Mouse (Mus musculus) embryonic facial prominence, embryonic 15.5 days (tissue): ENCODE data around the gene Plk1. TPM values are rescaled to one million over a fixed set of nuclear protein-coding genes. Genes with fewer than 3 reads are reported as not detected.
A peak's percentile ranks its signal among the peaks of the same experiment; 100 is the strongest.

Experiments
- ATAC-seq: fragments of 200-750 bp; cut with Nextera tagmentation; 2 replicates; pipeline ENCODE4 v1.8.0; 2017; ENCODE audit warnings: low read depth, moderate TSS enrichment; ENCODE audit not compliant: insufficient number of reproducible peaks, low FRiP score, low TSS enrichment
- H3K27ac ChIP-seq: fragments of 300-500 bp; sonication (generic); replicated peaks from 2 replicates; pipeline ENCODE4 v1.5.1; 2015; ENCODE audit warnings: mild to moderate bottlenecking, inconsistent platforms
- H3K27me3 ChIP-seq: fragments of 300-500 bp; sonication (generic); 2 replicates; pipeline ENCODE4 v1.6.1; 2015; ENCODE audit warnings: inconsistent platforms
- H3K36me3 ChIP-seq: fragments of 300-500 bp; sonication (generic); 2 replicates; pipeline ENCODE4 v1.6.1; 2015; ENCODE audit warnings: mild to moderate bottlenecking, inconsistent platforms
- H3K4me1 ChIP-seq: fragments of 300-500 bp; sonication (generic); 2 replicates; pipeline ENCODE4 v1.6.1; 2015; ENCODE audit warnings: inconsistent platforms
- H3K4me2 ChIP-seq: fragments of 300-500 bp; sonication (generic); replicated peaks from 2 replicates; pipeline ENCODE4 v1.6.1; 2015; ENCODE audit warnings: mild to moderate bottlenecking, inconsistent platforms
- H3K4me3 ChIP-seq: fragments of 300-500 bp; sonication (generic); replicated peaks from 2 replicates; pipeline ENCODE4 v1.5.1; 2015; ENCODE audit warnings: mild to moderate bottlenecking, inconsistent platforms
- H3K9ac ChIP-seq: fragments of 300-500 bp; sonication (generic); 2 replicates; pipeline ENCODE4 v1.6.1; 2015; ENCODE audit warnings: inconsistent platforms
- H3K9me3 ChIP-seq: fragments of 300-500 bp; sonication (generic); replicated peaks from 2 replicates; pipeline ENCODE4 v1.6.1; 2016; ENCODE audit warnings: inconsistent platforms
- WGBS: fragments of 180-500 bp; shearing (Covaris S2); methylation state at CpG from one replicate; pipeline ENCODE4 v1.1.7; 2015; 5-methylcytosine and 5-hydroxymethylcytosine counted together
- polyA plus RNA-seq: library from polyadenylated mRNA; unstranded; fragments of >200 nt; fragmentation: Nextera tagmentation; extraction: Ambion mirVana; gene quantifications from 2 replicates; pipeline ENCODE4 v1.2.1, GENCODE M21; 2015

Plk1 gene
- polyA plus RNA-seq, 1 experiment from 2014 or later = 87.2 TPM

GRCm38 (mm10) chr7:122193919-122194318, 34.7 kb downstream of the Plk1 start:
- Histone ChIP-seq H3K4me2 (no peak overlapping the region), H3K27ac (no peak overlapping the region), H3K9ac (no peak overlapping the region), H3K36me3 (no peaks in the 10 kb centered on the region), H3K27me3 (no peaks in the 10 kb centered on the region), H3K4me1 (no peaks in the 10 kb centered on the region), H3K4me3 (no peak overlapping the region), H3K9me3 (no peaks in the 10 kb centered on the region)
- no peak for ATAC-seq

GRCm38 (mm10) chr7:122196771-122197170, 37.5 kb downstream of the Plk1 start:
- Histone ChIP-seq H3K4me2 (no peak overlapping the region), H3K36me3 (no peaks in the 10 kb centered on the region), H3K27ac (no peak overlapping the region), H3K27me3 (no peaks in the 10 kb centered on the region), H3K4me1 (no peaks in the 10 kb centered on the region), H3K9ac (no peak overlapping the region), H3K4me3 (no peak overlapping the region), H3K9me3 (no peaks in the 10 kb centered on the region)
- no peak for ATAC-seq
- WGBS = 86% methylated on average over 9 of the region's 9 CpGs

GRCm38 (mm10) chr7:122197306-122197705, 38.1 kb downstream of the Plk1 start:
- ATAC-seq = no peak
- no peak overlapping the region for H3K9ac ChIP-seq
- 28% methylated on average over 4 of the region's 4 CpGs for WGBS
- no peaks in the 10 kb centered on the region for H3K4me1 ChIP-seq
- no peaks in the 10 kb centered on the region for H3K27me3 ChIP-seq
- no peak overlapping the region for H3K27ac ChIP-seq
- no peak overlapping the region for H3K4me2 ChIP-seq
- H3K4me3 ChIP-seq = no peak overlapping the region
- no peaks in the 10 kb centered on the region for H3K9me3 ChIP-seq
- no peaks in the 10 kb centered on the region for H3K36me3 ChIP-seq

GRCm38 (mm10) chr7:122199296-122199695, 40.1 kb downstream of the Plk1 start:
- Histone ChIP-seq H3K4me3 (no peak overlapping the region), H3K4me2 (no peak overlapping the region), H3K4me1 (no peaks in the 10 kb centered on the region), H3K9me3 (no peaks in the 10 kb centered on the region), H3K27me3 (no peaks in the 10 kb centered on the region), H3K27ac (no peak overlapping the region), H3K36me3 (no peaks in the 10 kb centered on the region), H3K9ac (no peak overlapping the region)
- WGBS = 28% methylated on average over 5 of the region's 5 CpGs
- no peak for ATAC-seq

GRCm38 (mm10) chr7:122203936-122204335, 44.7 kb downstream of the Plk1 start:
- no peak for ATAC-seq
- H3K4me3 ChIP-seq = no peak overlapping the region
- 37% methylated on average over 2 of the region's 2 CpGs for WGBS

GRCm38 (mm10) chr7:122206121-122206520, 46.9 kb downstream of the Plk1 start:
- H3K27me3 ChIP-seq = no peaks in the 10 kb centered on the region
- H3K9ac ChIP-seq = no peak overlapping the region
- H3K9me3 ChIP-seq = no peaks in the 10 kb centered on the region
- no peaks in the 10 kb centered on the region for H3K4me1 ChIP-seq
- ATAC-seq = no peak
- no peak overlapping the region for H3K4me3 ChIP-seq
- no peak overlapping the region for H3K4me2 ChIP-seq
- no peaks in the 10 kb centered on the region for H3K36me3 ChIP-seq
- 74% methylated on average over 2 of the region's 2 CpGs for WGBS
- no peak overlapping the region for H3K27ac ChIP-seq

More at GRCm38 (mm10) chr7:122203936-122204335, 44.7 kb downstream of the Plk1 start:
- Histone ChIP-seq H3K27ac (no peak overlapping the region), H3K4me2 (no peak overlapping the region), H3K4me1 (no peaks in the 10 kb centered on the region), H3K36me3 (no peaks in the 10 kb centered on the region), H3K9ac (no peak overlapping the region), H3K27me3 (no peaks in the 10 kb centered on the region), H3K9me3 (no peaks in the 10 kb centered on the region)

- H3K4me1 ChIP-seq = no peaks in the 10 kb centered on the region
- WGBS = 51% methylated on average over 7 of the region's 7 CpGs
- no peaks in the 10 kb centered on the region for H3K9me3 ChIP-seq
- H3K4me3 ChIP-seq = no peak overlapping the region
- no peak overlapping the region for H3K4me2 ChIP-seq
- no peaks in the 10 kb centered on the region for H3K27me3 ChIP-seq
- no peak overlapping the region for H3K27ac ChIP-seq
- H3K36me3 ChIP-seq = no peaks in the 10 kb centered on the region
- no peak for ATAC-seq
- H3K9ac ChIP-seq = no peak overlapping the region
These were observed 49.2 kb downstream of the Plk1 start for GRCm38 (mm10) chr7:122208276-122209021.

- H3K4me1 ChIP-seq = no peaks in the 10 kb centered on the region
- whole genome bisulfite sequencing = 20% methylated on average over 20 of the region's 20 CpGs
- no peaks in the 10 kb centered on the region for H3K9me3 ChIP-seq
- H3K4me3 ChIP-seq = peak within 1 kb of the TSS; percentile 21; the same call in 1 of the 2 replicates
- peak within 1 kb of the TSS; percentile 40 for H3K4me2 ChIP-seq
- H3K9ac ChIP-seq = no peak within 1 kb of the TSS
- H3K36me3 ChIP-seq = no peaks in the 10 kb centered on the region
- ATAC-seq = 0 out of 2 replicates have a peak, but pooled peaks have one; percentile 34
- peaks cover 15% of the 10 kb centered on the region; the same call in 1 of the 2 replicates for H3K27me3 ChIP-seq
- H3K27ac ChIP-seq = no peak within 1 kb of the TSS
These were observed 60.1 kb downstream of the Plk1 start, which contains the start of gene Chp2 for GRCm38 (mm10) chr7:122219315-122219801. Gene Chp2 (plus strand): TSS chr7:122219496.

Other genes with a start within 250 kb of the Plk1 start
- gene Cog7, start 177.7 kb upstream of the Plk1 start, polyA plus RNA-seq = 24.4 and 24.8 TPM in 2 replicates
- gene Gga2, start 138.2 kb upstream of the Plk1 start, polyA plus RNA-seq = 87.9 and 95.4 TPM in 2 replicates
- 61.6 and 63.0 TPM in 2 replicates for gene Ubfd1, start 92.3 kb upstream of the Plk1 start, polyA plus RNA-seq
- gene Ears2, start 92.2 kb upstream of the Plk1 start, polyA plus RNA-seq = 15.2 and 16.1 TPM in 2 replicates
- 559 TPM in 2 replicates for gene Ndufab1, start 57.6 kb upstream of the Plk1 start, polyA plus RNA-seq
- 9.2 and 12.4 TPM in 2 replicates for gene Palb2, start 26.5 kb upstream of the Plk1 start, polyA plus RNA-seq
- 118 and 126 TPM in 2 replicates for gene Dctn5, start 26.4 kb upstream of the Plk1 start, polyA plus RNA-seq
- gene Ern2, start 26.8 kb downstream of the Plk1 start, polyA plus RNA-seq = not detected in 2 replicates
- gene Chp2, start 60.1 kb downstream of the Plk1 start, polyA plus RNA-seq = 0.69 and 0.85 TPM in 2 replicates
- 8.7 and 10.1 TPM in 2 replicates for gene Prkcb, start 129.3 kb downstream of the Plk1 start, polyA plus RNA-seq